Mouse (Mus musculus) ovary, adult 2 months (tissue): ENCODE results near the gene Ciapin1. TPM values are rescaled to one million over a fixed set of nuclear protein-coding genes. Genes with fewer than 3 reads are reported as not detected.

Experiments
- polyA plus RNA-seq: library from polyadenylated mRNA; depleted of rRNA; stranded (reverse); fragments of >200 nt; gene quantifications from 2 replicates; pipeline ENCODE4 v1.2.3, GENCODE M21; 2012; rRNA removed

Ciapin1 gene
- polyA plus RNA-seq = 30.7 and 54.7 TPM in 2 replicates

DNA sequence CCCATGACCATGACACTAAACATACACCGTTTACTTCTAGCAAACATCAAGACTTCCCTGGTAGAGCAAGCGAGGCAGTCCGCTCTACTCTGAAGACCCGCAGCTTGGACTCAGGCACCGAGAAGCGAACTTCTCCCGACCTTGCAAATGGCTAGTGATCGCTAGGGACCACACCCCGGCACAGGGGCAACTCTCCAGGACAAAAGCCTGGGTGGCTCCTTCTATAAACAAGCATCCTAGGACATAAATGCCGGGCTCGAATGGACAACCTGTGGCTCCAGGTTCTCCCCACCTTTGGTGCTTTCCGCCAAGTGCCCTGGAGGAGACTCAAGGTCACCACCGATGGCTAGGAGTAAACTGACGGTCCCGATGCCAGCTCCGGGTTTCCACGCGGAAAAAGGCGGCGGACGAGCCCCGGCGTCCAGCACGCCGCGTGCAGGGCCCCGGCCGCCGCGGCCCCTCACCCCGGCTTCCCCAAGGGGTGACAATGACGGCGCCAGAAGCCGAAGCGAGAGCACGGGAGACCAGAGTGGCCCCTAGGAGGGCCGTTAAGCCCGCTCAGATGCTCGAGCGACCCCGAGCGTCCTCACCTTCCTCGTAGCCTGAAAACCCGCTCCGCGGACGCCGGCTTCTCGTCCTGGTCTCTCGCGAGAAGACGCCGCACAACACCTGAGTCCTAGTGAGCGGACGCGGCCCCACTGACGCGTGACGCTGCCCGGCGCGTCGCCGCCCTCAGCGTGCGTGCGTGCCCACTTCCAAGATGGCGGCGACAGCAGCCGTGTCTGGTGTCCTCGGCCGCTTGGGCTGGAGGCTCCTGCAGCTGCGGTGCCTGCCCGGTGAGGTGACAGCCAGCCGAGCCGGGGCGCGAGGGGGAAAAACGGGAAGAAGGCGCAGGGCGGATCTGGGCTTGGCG, at the start of gene Ciapin1, which contains the start of gene Coq9:
Ciapin1 (minus strand) TSS at position 697 of the 913 bp plus-strand sequence.
Coq9 (plus strand) TSS at position 660 of the 913 bp plus-strand sequence.

GRCm38 (mm10) chr8:94876197-94876730, 38.1 kb upstream of the Ciapin1 start, which contains the start of gene Dok4:
Gene Dok4, minus strand, starts transcription at chr8:94876330.

DNA sequence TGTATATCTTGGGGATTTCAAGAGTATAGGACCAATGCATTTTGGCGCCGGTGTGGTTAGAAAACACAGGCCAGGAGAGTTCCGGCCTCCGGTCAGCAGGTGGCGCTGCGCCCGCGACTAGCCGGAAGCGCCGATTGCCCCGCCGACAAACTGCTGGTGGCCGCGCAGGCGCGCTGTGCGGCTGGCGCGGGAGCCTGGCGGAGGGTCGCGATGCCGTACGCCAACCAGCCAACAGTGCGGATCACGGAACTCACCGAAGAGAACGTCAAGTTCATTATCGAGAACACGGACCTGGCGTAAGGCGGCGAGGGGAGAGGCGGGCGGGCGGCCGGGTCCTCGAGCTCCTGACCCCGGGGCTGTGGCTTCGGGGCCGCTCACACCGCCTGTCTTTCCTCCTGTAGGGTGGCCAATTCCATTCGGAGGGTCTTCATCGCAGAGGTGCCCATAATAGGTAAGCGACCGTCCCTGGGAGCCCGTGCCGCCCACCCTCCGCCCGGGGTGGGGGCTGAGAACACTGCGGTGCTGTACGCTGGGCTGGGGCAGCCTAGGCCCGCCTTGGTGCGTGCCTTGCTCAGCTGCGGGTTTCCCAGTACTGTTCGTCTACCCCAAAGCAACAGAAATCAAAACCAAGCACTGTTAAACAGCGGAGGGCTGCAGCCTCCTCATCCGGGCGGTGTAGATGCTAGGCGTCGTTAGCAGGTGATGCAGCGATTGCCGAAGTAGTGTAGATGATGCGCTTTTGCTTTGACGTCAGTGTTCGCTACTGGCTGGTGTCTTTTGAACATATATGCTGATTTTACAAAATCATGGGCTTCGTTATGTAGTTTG, 19.4 kb upstream of the Ciapin1 start, which contains the start of gene Polr2c:
Polr2c (plus strand) TSS at position 105 of the 828 bp plus-strand sequence.

DNA sequence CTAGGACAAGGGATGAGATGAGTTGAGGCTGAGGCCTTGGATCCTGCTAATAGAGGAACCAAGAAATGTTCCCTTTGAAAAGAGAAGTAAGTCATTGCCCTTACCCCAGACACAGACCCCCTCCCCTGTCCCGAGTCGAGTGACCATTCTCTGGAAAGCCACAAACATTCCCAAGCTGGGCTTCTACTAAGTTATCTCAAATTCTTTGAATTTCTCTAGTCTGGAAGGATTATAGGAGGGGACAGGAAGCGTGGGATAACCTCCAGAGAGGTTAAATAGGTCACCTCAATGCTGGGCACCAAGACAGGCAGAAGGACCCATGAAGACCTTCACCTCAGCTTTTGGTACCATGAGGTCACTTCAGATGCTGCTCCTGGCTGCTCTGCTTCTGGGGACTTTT, 28.0 kb downstream of the Ciapin1 start, which contains the start of gene Ccl17:
Ccl17 (plus strand) TSS at position 301 of the 400 bp plus-strand sequence.

GRCm38 (mm10) chr8:94771941-94772670, 66.1 kb downstream of the Ciapin1 start, which contains the start of gene Cx3cl1:
Gene Cx3cl1, plus strand, starts transcription at chr8:94772009.

Other genes with a start within 250 kb of the Ciapin1 start
- 7.6 and 8.6 TPM in 2 replicates for gene Rspry1, start 236.4 kb downstream of the Ciapin1 start, polyA plus RNA-seq
- 19.5 and 20.3 TPM in 2 replicates for gene Fam192a, start 236.4 kb downstream of the Ciapin1 start, polyA plus RNA-seq
- 112 and 114 TPM in 2 replicates for gene Arl2bp, start 171.8 kb downstream of the Ciapin1 start, polyA plus RNA-seq
- 27.7 and 33.6 TPM in 2 replicates for gene Pllp, start 142.1 kb downstream of the Ciapin1 start, polyA plus RNA-seq
- gene Ccl22, start 92.8 kb downstream of the Ciapin1 start, polyA plus RNA-seq = 2.1 and 2.4 TPM in 2 replicates
- 39.1 and 60.1 TPM in 2 replicates for gene Cx3cl1, start 66.3 kb downstream of the Ciapin1 start, polyA plus RNA-seq
- 0.55 and 1.0 TPM in 2 replicates for gene Ccl17, start 27.9 kb downstream of the Ciapin1 start, polyA plus RNA-seq
- gene Coq9, start within 50 bp of the Ciapin1 start, polyA plus RNA-seq = 258 and 318 TPM in 2 replicates
- 89.0 and 119 TPM in 2 replicates for gene Polr2c, start 19.1 kb upstream of the Ciapin1 start, polyA plus RNA-seq
- gene Dok4, start 38.0 kb upstream of the Ciapin1 start, polyA plus RNA-seq = 20.1 and 21.0 TPM in 2 replicates
- gene Ccdc102a, start 79.7 kb upstream of the Ciapin1 start, polyA plus RNA-seq = 37.3 and 55.2 TPM in 2 replicates
- 2.1 and 3.6 TPM in 2 replicates for gene Adgrg5, start 85.3 kb upstream of the Ciapin1 start, polyA plus RNA-seq
- gene Adgrg1, start 136.4 kb upstream of the Ciapin1 start, polyA plus RNA-seq = 361 and 638 TPM in 2 replicates
- gene Adgrg3, start 179.3 kb upstream of the Ciapin1 start, polyA plus RNA-seq = 7.9 and 9.3 TPM in 2 replicates
- 10.4 and 12.1 TPM in 2 replicates for gene Drc7, start 216.7 kb upstream of the Ciapin1 start, polyA plus RNA-seq
- 34.4 and 37.1 TPM in 2 replicates for gene Katnb1, start 242.8 kb upstream of the Ciapin1 start, polyA plus RNA-seq